Mouse (Mus musculus) ES-Bruce4 (cell line): ENCODE measurements around the gene Bend5. TPM values are rescaled to one million over a fixed set of nuclear protein-coding genes. Genes with fewer than 3 reads are reported as not detected.

Source experiments
- H3K27ac ChIP-seq: 2 replicates; pipeline ENCODE4 v1.5.1; 2012; ENCODE audit warnings: low read length, inconsistent platforms; ENCODE audit not compliant: insufficient read depth
- H3K27me3 ChIP-seq: 2 replicates; pipeline ENCODE4 v1.6.1; 2012; ENCODE audit warnings: mild to moderate bottlenecking, low read length, inconsistent platforms; ENCODE audit not compliant: control insufficient read depth, poor library complexity, insufficient read depth, severe bottlenecking
- H3K36me3 ChIP-seq: 2 replicates; pipeline ENCODE4 v1.6.1; 2012; ENCODE audit warnings: inconsistent platforms, mild to moderate bottlenecking, low read length, moderate library complexity; ENCODE audit not compliant: control insufficient read depth, poor library complexity, insufficient read depth, severe bottlenecking
- H3K4me1 ChIP-seq: one replicate; pipeline ENCODE4 v1.8.1; 2011; ENCODE audit warnings: low read length; ENCODE audit not compliant: control insufficient read depth, insufficient read depth
- H3K4me3 ChIP-seq: 2 replicates; pipeline ENCODE4 v1.5.1; 2011; ENCODE audit warnings: low read depth, mild to moderate bottlenecking, low read length
- H3K9ac ChIP-seq: 2 replicates; pipeline ENCODE4 v1.6.1; 2012; ENCODE audit warnings: low read depth, mild to moderate bottlenecking, inconsistent platforms; ENCODE audit not compliant: poor library complexity, severe bottlenecking
- H3K9me3 ChIP-seq: replicated peaks from 2 replicates; pipeline ENCODE4 v1.6.1; 2012; ENCODE audit warnings: mild to moderate bottlenecking, low read length, inconsistent platforms; ENCODE audit not compliant: control insufficient read depth, poor library complexity, insufficient read depth, severe bottlenecking
- CTCF ChIP-seq: IDR thresholded peaks from one replicate; pipeline ENCODE4 v1.8.1; 2011; ENCODE audit warnings: low read depth, low read length
- EP300 ChIP-seq: IDR thresholded peaks from 2 replicates; pipeline ENCODE4 v1.6.1; 2011; ENCODE audit warnings: low read depth, low read length; ENCODE audit not compliant: insufficient read depth
- POLR2A ChIP-seq: IDR thresholded peaks from one replicate; pipeline ENCODE4 v1.8.1; 2011; ENCODE audit warnings: low read length; ENCODE audit not compliant: insufficient read depth
- polyA plus RNA-seq: library from polyadenylated mRNA; stranded (reverse); fragments of >200 nt; gene quantifications from 2 replicates; pipeline ENCODE4 v1.2.4, GENCODE M21; 2011; ENCODE audit warnings: low read depth; ENCODE audit not compliant: missing spikeins, insufficient read depth, insufficient read length

Bend5 gene
- polyA plus RNA-seq, 1 experiment, result 4.0 TPM

GRCm38 (mm10) chr4:111451283-111451918 is 36.6 kb downstream of the Bend5 start:
- TF ChIP-seq CTCF (no peak), POLR2A (no peak), EP300 (no peak)
- Histone ChIP-seq H3K4me1 (no peaks in the 10 kb centered on the region), H3K4me3 (no peak overlapping the region), H3K27ac (no peak overlapping the region), H3K9ac (no peak overlapping the region), H3K27me3 (no peaks in the 10 kb centered on the region), H3K9me3 (no peaks in the 10 kb centered on the region), H3K36me3 (no peaks in the 10 kb centered on the region)

- H3K9me3 ChIP-seq, result no peaks in the 10 kb centered on the region
Observed at GRCm38 (mm10) chr4:111452192-111452591, 37.4 kb downstream of the Bend5 start.

GRCm38 (mm10) chr4:111453275-111453674 is 38.5 kb downstream of the Bend5 start:
- Histone ChIP-seq H3K27me3 (no peaks in the 10 kb centered on the region), H3K36me3 (no peaks in the 10 kb centered on the region), H3K4me1 (no peaks in the 10 kb centered on the region), H3K9ac (no peak overlapping the region), H3K27ac (no peak overlapping the region), H3K9me3 (no peaks in the 10 kb centered on the region), H3K4me3 (no peak overlapping the region)
- TF ChIP-seq EP300, result no peak
- no peak for TF ChIP-seq CTCF
- no peak for TF ChIP-seq POLR2A

More at GRCm38 (mm10) chr4:111452192-111452591, 37.4 kb downstream of the Bend5 start:
- Histone ChIP-seq H3K27ac (no peak overlapping the region), H3K9ac (no peak overlapping the region), H3K36me3 (no peaks in the 10 kb centered on the region), H3K4me1 (no peaks in the 10 kb centered on the region), H3K4me3 (no peak overlapping the region), H3K27me3 (no peaks in the 10 kb centered on the region)
- TF ChIP-seq CTCF, result no peak
- TF ChIP-seq POLR2A, result no peak
- TF ChIP-seq EP300, result no peak

- Histone ChIP-seq H3K27ac (no peak overlapping the region), H3K9ac (no peak overlapping the region), H3K4me1 (no peaks in the 10 kb centered on the region), H3K36me3 (no peaks in the 10 kb centered on the region), H3K4me3 (no peak overlapping the region), H3K9me3 (no peaks in the 10 kb centered on the region), H3K27me3 (no peaks in the 10 kb centered on the region)
- TF ChIP-seq CTCF (no peak), EP300 (no peak), POLR2A (no peak)
Observed at GRCm38 (mm10) chr4:111455621-111456020, 40.8 kb downstream of the Bend5 start.

GRCm38 (mm10) chr4:111457568-111457967 is 42.8 kb downstream of the Bend5 start:
- TF ChIP-seq EP300 (no peak), POLR2A (no peak), CTCF (no peak)
- H3K9ac ChIP-seq, result no peak overlapping the region
- H3K4me3 ChIP-seq, result no peak overlapping the region
- H3K27ac ChIP-seq, result no peak overlapping the region
- no peaks in the 10 kb centered on the region for H3K36me3 ChIP-seq
- no peaks in the 10 kb centered on the region for H3K9me3 ChIP-seq
- H3K27me3 ChIP-seq, result no peaks in the 10 kb centered on the region
- no peaks in the 10 kb centered on the region for H3K4me1 ChIP-seq

GRCm38 (mm10) chr4:111467293-111467773 is 52.5 kb downstream of the Bend5 start:
- H3K4me3 ChIP-seq, result no peak overlapping the region
- no peak overlapping the region for H3K27ac ChIP-seq
- no peaks in the 10 kb centered on the region for H3K36me3 ChIP-seq
- no peak overlapping the region for H3K9ac ChIP-seq
- no peaks in the 10 kb centered on the region for H3K9me3 ChIP-seq
- no peak for TF ChIP-seq POLR2A
- TF ChIP-seq CTCF, result no peak
- no peak for TF ChIP-seq EP300
- H3K27me3 ChIP-seq, result no peaks in the 10 kb centered on the region
- H3K4me1 ChIP-seq, result no peaks in the 10 kb centered on the region
